Mouse (Mus musculus) urinary bladder, postnatal 14 days (tissue): ENCODE measurements around the gene Dgkg.

Source experiments
- DNase-seq: peaks from one replicate; pipeline ENCODE4 v3.0.0; 2021; ENCODE audit warnings: low spot score

Dgkg gene

GRCm38 (mm10) chr16:22645256-22645655 is 11.8 kb downstream of the Dgkg start:
- DNase-seq, result no peak

- no peak for DNase-seq
Observed at GRCm38 (mm10) chr16:22643460-22643859, 13.6 kb downstream of the Dgkg start.

GRCm38 (mm10) chr16:22642953-22643352 is 14.1 kb downstream of the Dgkg start:
- DNase-seq, result no peak

- DNase-seq, result no peak
Observed at GRCm38 (mm10) chr16:22642054-22642453, 15.0 kb downstream of the Dgkg start.

- DNase-seq, result no peak
Observed at GRCm38 (mm10) chr16:22641588-22641987, 15.4 kb downstream of the Dgkg start.

GRCm38 (mm10) chr16:22637311-22637710 is 19.7 kb downstream of the Dgkg start:
- no peak for DNase-seq

GRCm38 (mm10) chr16:22635706-22636105 is 21.3 kb downstream of the Dgkg start:
- no peak for DNase-seq

- DNase-seq, result no peak
Observed at GRCm38 (mm10) chr16:22633063-22633462, 24.0 kb downstream of the Dgkg start.

GRCm38 (mm10) chr16:22630351-22630750 is 26.7 kb downstream of the Dgkg start:
- DNase-seq, result no peak

GRCm38 (mm10) chr16:22629900-22630299 is 27.1 kb downstream of the Dgkg start:
- DNase-seq, result no peak

GRCm38 (mm10) chr16:22625987-22626386 is 31.0 kb downstream of the Dgkg start:
- no peak for DNase-seq

- DNase-seq, result no peak
Observed at GRCm38 (mm10) chr16:22625412-22625811, 31.6 kb downstream of the Dgkg start.

- DNase-seq, result no peak
Observed at GRCm38 (mm10) chr16:22622286-22622685, 34.7 kb downstream of the Dgkg start.

- DNase-seq, result no peak
Observed at GRCm38 (mm10) chr16:22621299-22621920, 35.6 kb downstream of the Dgkg start.

- DNase-seq, result no peak
Observed at GRCm38 (mm10) chr16:22618424-22619056, 38.5 kb downstream of the Dgkg start.

GRCm38 (mm10) chr16:22615805-22616204 is 41.2 kb downstream of the Dgkg start:
- DNase-seq, result no peak

- DNase-seq, result no peak
Observed at GRCm38 (mm10) chr16:22613186-22614073, 43.6 kb downstream of the Dgkg start.

GRCm38 (mm10) chr16:22608046-22608445 is 49.0 kb downstream of the Dgkg start:
- no peak for DNase-seq

GRCm38 (mm10) chr16:22606989-22607388 is 50.0 kb downstream of the Dgkg start:
- no peak for DNase-seq

GRCm38 (mm10) chr16:22602399-22602798 is 54.6 kb downstream of the Dgkg start:
- peak; percentile 30 for DNase-seq

GRCm38 (mm10) chr16:22601756-22602155 is 55.3 kb downstream of the Dgkg start:
- no peak for DNase-seq

- no peak for DNase-seq
Observed at GRCm38 (mm10) chr16:22600108-22600699, 56.8 kb downstream of the Dgkg start.

GRCm38 (mm10) chr16:22598741-22599140 is 58.3 kb downstream of the Dgkg start:
- no peak for DNase-seq
